Mouse (Mus musculus): ENCODE results near the gene Tcl1b5. TPM values are rescaled to one million over a fixed set of nuclear protein-coding genes. Genes with fewer than 3 reads are reported as not detected.
A peak's percentile ranks its signal among the peaks of the same experiment; 100 is the strongest.
"Not testable (repeated sequence)": the region's sequence is repeated elsewhere in the genome, so short reads cannot be mapped to it uniquely, and the experiment has no call there.

The Tcl1b5 gene
- total RNA-seq (2021) = not detected
- polyA plus RNA-seq (2012; rRNA removed) = not detected in 2 replicates
- long read RNA-seq = 0 reads

DNA sequence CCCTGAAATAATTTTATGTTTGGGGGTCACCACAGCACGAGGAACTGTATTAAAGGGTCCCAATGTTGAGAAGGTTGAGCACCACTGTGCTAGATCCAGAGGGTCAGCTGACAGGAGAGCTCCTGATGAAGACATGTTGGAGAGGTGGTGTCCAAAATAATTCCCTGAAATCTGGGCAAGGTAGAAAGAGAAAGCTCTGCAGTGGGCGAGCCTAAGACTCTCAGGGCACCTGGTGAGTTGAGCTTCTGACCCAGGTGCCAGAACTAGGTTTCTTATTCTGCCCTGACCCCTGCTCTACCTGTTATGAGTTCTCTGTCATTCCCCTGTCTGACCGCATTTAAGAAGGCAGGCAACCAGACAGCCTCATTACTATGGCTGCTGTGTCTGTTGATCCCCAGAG, at the start of gene Tcl1b5:
Gene Tcl1b5, plus strand, starts transcription at position 301 of the 400 bp plus-strand sequence.
- not testable (repeated sequence) for DNase-seq

DNA sequence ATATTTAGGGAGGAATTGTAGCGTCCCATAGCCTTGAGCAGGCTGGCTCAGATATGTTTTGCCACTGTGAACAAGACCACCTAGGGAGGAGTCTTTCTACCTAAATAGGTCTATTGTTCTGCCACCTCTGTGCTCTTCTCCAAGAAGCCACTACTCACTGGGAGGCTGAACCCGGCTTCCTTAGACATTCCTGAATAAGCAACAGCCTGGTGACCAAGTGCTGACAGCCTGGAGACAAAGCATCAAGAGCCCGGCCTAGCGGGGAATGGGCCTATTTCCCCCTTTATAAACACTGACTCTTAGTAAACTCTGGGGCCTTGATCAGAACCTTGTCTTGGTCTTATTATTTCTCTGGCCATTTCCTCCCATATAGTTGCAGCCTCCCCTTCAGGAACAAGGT, 49.6 kb upstream of the Tcl1b5 start:
- DNase-seq = no peak

DNA sequence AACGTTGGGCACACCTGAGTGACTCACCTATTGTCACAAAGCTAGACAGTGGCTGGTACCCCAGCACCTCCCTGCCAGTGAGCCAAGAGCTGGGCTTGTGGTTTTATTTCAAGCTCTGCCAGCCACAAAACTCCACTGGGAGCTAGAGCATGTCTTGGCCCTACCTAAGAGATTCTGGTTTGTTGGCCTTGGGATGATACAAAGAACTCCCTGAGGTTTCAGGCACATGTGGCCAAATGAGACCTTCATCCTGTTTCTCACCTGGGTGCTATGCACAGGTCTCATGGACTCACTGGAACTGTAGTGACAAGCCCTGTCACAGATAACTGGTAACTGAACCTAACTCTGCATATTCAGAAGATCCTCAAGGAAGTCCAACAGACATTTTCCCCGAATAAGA, 48.5 kb upstream of the Tcl1b5 start:
- DNase-seq = no peak

DNA sequence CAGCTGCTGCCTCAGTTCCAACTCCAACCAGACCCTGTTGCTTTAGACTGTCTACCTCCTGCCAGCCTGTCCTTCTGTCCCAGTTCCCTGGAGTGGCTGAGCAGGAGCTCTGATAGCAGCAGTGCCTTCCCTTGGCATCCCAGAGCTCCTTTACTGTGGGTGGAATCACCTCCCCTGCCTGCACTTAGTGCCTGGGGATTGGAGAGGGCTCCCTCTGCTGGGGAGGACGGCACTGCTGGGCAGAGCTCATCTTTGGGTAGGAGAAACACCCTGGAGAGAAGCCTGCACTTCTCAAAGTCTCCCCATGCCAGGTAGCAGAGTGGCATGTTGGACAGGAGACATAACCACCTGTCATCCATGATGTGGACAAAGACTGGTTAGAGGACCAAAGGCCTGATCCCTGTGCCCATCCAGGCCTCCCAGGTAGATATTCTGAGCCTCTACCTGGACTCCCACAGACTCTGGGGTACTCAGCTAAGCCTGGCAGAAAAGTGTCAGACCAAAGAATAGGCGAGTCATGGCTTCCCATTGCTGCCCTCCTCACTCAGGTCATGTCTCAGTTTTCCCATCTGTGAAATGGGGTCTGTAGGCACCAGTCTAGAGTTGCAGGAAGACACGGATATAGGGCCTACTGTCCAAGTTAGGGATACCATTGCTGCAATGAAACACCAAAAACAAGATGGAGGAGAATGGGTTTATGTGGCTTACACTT, 46.5 kb upstream of the Tcl1b5 start:
- DNase-seq = not testable (repeated sequence)

DNA sequence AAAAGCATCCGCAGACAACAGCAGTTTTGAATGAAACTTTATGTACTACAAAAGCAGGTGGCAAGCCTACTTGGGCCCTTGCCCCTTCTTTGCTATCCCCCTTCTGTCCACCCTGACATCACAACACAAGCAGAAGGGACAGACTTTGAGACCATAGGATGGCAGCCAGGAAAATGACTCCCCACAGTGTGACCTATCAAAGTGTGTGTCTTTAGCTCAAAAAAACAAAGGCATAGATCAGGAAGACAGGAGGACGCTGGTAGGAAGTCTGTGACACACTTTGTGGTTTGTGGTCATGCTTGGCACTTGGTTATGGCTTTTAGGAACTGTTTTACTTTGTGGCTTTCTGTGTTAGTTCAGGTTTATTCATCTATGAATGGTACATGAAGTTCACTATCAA, 42.0 kb upstream of the Tcl1b5 start:
- DNase-seq = not testable (repeated sequence)

DNA sequence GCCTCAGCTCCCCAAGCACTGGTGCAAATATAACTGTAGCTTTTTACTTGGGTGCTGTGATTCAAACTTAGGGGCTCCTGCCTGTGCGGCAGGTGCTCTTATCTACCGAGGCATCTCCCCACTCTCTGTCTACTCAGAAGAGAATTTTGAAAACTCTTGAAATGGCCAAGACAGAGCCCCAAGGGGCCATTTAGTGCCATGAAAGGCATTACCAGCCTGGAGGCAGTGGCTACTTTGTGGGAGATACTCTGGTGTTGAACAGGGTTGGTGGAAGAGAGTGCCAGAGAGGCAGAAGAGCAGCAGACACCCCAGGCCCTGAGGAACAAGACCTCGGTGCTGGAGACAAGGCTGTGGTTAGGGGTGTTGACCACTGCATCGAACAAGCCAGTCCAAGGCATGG, 41.3 kb upstream of the Tcl1b5 start:
- DNase-seq = not testable (repeated sequence)

DNA sequence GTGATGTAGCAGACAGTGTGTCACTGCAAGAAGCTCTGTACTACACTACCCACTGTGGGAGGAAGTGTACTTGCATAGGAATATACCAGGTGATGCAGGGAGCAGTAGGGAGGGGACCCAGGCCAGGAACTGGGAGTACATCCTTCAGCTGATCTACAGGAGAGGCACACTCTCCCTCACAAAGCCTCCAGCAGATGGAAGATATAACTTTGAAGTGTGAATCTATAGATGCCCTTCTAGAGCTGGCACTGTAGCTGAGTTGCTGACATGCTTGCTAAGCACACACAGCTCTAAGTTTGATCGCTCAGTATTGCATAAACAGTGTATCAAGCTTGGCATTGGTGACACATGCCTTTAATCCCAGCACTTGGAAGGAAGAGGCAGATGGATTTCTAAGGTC, 38.4 kb upstream of the Tcl1b5 start:
- DNase-seq = peak; percentile 38

DNA sequence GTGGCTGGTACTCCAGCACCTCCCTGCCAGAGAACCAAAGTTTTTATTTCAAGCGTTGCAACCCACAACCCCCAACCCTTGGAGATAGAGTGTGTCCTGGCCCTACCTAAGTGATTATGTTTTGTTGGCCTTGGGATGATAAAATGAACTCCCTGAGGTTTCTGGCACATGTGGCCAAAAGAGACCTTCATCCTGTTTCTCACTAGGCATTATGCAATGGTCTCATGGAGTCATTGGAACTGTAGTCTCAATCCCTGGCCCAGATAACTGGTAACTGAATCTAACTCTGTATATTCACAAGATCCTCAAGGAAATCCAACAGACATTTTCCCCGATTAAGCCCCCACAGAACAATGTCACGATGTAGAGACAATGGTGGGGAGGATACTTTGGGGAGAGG, 33.0 kb upstream of the Tcl1b5 start:
- DNase-seq = peak; percentile 45

DNA sequence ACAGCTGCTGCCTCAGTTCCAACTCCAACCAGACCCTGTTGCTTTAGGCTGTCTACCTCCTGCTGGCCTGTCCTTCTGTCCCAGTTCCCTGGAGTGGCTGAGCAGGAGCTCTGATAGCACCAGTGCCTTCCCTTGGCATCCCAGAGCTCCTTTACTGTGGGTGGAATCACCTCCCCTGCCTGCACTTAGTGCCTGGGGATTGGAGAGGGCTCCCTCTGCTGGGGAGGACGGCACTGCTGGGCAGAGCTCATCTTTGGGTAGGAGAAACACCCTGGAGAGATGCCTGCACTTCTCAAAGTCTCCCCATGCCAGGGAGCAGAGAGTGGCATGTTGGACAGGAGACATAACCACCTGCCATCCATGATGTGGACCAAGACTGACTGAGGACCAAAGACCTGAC, 31.2 kb upstream of the Tcl1b5 start:
- DNase-seq = not testable (repeated sequence)

DNA sequence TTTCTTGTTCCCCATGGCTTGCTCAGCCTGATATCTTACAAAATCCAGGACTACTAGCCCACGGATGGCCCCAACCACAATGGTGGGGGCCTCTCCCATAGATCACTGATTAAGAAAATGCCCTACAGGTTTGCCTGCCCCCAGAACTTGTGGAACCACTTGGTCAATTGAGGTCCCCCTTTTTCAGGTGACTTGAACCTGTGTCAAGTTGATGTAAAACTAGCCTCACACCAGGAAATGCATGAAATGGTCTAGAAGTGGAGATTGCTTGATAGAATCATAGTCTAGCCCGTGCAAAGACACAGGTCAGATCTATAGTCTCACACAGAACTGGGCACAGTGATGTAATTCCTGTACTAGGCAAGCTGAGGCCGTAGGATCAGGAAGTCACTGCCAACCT, 30.4 kb upstream of the Tcl1b5 start, which contains the start of gene Tcl1b2:
Gene Tcl1b2, plus strand, starts transcription at position 301 of the 400 bp plus-strand sequence.
- DNase-seq = no peak

DNA sequence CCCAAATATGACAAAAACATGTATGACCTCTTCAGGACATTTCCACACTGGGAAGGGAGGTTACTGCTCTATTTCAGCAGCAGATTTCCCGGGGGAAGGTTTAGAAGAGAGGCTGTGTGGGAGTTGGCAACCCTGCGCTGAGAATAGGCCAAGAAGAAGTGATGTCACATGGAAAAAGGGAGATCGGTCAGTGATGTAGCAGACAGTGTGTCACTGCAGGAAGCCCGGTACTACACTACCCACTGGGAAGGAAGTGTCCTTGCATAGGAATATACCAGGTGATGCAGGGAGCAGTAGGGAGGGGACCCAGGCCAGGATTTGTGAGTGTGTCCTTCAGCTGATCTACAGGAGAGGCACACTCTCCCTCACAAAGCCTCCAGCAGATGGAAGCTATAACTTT, 20.9 kb upstream of the Tcl1b5 start:
- not testable (repeated sequence) for DNase-seq

DNA sequence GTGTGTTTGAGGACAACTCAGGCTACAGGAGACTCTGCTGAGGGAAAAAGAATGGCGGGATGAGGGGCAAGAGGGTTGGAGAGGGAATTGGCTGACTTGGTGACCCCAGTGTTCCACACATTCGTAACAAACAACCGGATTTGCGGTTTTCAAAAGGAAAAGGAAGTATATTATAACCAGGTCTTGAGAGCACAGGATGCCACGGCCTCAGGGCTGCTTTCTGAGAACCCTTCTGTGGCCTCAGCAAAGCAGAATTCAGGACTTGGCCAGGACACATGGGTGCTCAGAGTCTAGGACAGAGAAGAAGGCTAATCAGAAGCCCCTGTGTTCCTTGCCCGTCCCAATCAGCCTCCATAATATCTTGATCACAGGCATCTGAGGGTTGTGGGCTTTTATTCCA, 17.3 kb upstream of the Tcl1b5 start:
- DNase-seq = no peak

DNA sequence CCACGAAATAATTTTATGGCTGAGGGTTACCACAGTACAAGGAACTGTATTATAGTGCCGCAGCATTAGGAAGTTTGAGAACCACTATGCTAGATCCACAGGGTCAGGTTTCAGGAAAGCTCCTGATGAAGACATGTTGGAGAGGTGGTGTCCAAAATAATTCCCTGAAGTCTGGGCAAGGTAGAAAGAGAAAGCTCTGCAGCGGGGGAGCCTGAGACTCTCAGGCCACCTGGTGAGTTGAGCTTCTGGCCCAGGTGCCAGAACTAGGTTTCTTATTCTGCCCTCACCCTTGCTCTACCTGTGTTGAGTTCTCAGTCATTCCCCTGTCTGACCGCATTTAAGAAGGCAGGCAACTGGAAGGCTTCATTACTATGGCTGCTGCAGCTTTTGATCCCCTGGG, 16.8 kb upstream of the Tcl1b5 start, which contains the start of gene Tcl1b1:
Gene Tcl1b1, plus strand, starts transcription at position 301 of the 400 bp plus-strand sequence.
- DNase-seq = no peak

DNA sequence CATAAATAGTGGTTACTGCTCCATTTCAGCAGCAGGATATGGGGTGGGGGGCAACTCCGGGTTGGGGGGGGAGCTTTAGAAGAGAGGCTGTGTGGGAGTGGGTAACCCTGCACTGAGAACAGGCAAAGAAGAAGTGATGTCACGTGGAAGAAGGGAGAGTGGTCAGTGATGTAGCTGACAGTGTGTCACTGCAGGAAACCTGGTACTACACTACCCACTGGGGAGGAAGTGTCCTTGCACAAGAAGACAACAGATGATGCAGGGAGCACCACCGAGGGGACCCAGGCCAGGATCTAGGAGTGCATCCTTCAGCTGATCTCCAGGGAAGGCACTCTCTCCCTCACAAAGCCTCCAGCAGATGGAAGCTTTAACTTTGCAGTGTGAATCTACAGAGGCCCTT, 9.4 kb upstream of the Tcl1b5 start:
- DNase-seq = no peak

DNA sequence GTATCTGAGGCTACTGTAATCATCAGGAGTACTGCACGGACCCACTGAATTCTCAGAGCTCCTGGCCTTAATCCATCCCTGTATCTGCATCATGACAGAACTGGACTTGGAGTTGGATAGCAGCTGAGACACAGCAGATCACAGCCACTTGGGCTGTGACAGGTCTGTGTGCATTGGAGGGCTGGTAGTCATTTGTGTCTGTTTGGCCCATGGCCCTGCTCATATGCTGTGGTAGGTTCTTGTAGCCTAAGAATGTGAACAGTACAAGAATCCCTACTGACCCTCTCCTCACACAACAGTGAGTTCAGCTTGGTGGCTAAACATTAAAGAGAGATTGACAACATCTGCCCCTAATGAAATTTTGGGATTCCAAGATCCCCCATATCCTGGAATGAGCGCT, 2.8 kb upstream of the Tcl1b5 start:
- DNase-seq = no peak

DNA sequence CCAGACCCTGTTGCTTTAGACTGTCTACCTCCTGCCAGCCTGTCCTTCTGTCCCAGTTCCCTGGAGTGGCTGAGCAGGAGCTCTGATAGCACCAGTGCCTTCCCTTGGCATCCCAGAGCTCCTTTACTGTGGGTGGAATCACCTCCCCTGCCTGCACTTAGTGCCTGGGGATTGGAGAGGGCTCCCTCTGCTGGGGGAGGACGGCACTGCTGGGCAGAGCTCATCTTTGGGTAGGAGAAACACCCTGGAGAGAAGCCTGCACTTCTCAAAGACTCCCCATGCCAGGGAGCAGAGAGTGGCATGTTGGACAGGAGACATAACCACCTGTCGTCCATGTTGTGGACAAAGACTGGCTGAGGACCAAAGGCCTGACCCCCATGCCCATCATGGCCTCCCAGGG, 1.8 kb upstream of the Tcl1b5 start:
- peak; percentile 82 for DNase-seq

DNA sequence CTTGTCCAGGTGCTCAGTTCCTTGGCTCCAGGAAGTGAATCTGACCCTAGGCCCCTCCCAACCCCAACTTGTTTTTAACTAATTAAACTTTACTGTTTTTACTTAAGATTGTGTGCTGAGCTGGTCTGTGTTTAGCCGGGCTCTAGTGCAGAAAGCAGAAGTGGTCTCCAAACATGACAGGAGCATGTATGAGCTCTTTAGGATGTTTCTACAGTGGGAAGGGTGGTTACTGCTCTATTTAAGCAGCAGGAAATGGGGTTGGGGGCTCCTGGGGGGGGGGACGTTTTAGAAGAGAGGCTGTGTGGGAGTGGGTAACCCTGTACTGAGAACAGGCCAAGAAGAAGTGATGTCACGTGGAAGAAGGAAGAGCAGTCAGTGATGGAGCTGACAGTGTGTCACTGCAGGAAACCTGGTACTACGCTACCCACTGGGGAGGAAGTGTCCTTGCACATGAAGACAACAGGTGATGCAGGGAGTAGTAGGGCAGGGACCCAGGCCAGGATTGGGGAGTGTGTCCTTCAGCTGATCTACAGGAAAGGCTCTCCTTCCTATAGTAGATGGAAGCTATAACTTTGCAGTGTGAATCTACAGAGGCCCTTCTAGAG, 5.0 kb downstream of the Tcl1b5 start:
- DNase-seq = not testable (repeated sequence)

DNA sequence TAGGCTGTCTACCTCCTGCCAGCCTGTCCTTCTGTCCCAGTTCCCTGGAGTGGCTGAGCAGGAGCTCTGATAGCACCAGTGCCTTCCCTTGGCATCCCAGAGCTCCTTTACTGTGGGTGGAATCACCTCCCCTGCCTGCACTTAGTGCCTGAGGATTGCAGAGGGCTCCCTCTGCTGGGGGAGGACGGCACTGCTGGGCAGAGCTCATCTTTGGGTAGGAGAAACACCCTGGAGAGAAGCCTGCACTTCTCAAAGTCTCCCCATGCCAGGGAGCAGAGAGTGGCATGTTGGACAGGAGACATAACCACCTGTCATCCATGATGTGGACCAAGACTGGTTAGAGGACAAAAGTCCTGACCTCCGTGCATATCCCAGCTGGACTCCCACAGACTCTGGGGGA, 12.8 kb downstream of the Tcl1b5 start:
- peak; percentile 32 for DNase-seq

DNA sequence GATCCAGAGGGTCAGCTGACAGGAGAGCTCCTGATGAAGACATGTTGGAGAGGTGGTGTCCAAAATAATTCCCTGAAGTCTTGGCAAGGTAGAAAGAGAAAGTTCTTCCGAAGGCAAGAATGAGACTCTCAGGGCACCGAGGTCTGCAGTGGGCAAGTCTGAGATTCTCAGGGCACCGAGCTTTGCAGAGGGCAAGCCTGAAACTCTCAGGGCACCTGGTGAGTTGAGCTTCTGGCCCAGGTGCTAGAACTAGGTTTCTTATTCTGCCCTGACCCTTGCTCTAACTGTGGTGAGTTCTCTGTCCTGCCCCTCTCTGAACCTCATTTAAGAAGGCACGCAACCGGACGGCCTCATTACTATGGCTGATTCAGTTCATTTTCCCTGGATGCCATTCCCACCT, 14.6 kb downstream of the Tcl1b5 start, which contains the start of gene Tcl1b3:
Gene Tcl1b3, plus strand, starts transcription at position 301 of the 400 bp plus-strand sequence.
- not testable (repeated sequence) for DNase-seq

DNA sequence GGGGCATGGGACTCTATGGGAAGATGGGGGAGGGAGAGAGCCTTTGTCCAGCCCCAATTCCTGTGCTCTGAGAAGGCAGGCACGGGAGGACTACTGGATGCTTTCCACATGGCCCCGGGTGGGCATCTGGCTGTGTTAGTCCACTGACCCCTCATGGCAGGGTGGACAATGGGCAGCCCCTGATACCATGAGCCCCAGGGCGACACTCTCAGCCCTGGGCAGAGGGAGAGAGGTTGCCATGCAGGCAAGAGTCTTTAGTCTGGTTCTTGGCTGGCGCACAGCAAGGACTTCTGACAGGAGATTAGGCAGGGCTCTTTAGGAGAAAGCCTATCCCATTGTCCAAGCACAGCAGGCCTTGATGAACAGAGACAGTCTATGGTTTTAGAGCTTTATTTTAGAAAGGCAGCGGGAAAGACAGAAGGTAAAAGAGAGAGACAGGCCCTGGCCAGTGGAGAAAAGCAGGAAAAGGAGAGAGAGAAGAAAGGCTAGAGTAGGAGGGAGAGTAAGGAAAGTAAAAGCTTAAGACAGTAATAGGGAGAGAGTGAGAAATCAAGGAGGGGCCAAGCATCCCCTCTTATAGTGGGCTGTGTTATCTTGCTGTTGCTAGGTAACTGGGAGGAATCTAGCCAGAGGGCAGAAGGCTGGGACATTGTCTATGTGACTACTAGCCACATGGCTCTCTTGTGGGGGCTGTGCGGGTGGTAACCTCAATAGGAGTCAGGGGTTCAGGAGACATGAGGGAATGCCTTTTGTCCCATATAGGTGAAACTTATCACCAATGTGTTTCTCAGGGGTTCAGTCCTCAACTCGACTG, 23.7 kb downstream of the Tcl1b5 start:
- not testable (repeated sequence) for DNase-seq

DNA sequence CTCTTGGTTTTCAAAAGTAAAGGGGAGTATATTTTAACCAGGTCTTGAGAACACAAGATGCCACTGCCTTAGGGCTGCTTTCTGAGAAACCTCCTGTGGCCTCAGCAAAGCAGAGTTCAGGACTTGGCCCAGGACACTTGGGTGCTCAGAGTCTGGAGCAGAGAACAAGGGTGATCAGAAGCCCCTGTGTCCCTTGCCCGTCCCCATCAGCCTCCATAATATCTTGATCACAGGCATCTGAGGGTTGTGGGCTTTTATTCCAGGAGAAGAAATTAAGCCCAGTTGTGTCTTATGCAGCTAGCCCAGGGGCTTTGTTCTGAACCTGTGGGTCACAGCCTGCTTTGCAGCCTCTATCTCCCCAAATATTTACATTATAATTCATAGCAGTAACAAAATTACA, 25.5 kb downstream of the Tcl1b5 start, which contains the start of gene Tcl1b4:
Gene Tcl1b4, plus strand, starts transcription at position 301 of the 400 bp plus-strand sequence.
- DNase-seq = not testable (repeated sequence)

DNA sequence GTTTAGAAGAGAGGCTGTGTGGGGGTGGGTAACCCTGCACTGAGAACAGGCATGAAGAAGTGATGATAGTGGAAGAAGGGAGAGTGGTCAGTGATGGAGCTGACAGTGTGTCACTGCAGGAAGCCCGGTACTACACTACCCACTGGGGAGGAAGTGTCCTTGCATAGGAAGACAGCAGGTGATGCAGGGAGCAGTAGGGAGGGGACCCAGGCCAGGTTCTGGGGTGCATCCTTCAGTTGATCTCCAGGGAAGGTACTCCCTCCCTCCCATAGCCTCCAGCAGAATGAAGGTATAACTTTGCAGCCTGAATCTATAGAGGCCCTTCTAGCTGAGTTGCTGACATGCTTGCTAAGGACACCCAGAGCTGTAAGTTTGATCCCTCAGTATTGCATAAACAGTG, 30.9 kb downstream of the Tcl1b5 start:
- DNase-seq = no peak

DNA sequence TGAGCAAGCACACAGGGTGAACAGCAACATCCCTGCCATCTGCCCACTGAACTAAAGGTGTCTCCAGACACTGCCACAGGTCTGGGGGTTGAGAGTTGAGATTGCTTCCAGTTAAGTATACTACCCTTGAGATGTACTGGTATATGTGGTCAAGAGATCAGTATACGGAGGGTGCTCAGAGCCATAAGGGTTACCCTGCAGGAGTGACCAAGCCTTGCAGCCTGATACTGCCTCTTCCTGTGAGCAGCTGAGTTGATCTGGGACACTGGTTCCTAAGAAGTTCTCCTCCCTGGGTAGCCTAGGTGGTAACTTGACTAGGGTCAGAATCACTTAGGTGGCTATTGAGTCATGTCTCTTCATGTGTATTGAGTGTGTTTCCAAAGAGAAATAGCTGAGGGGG, 32.3 kb downstream of the Tcl1b5 start:
- no peak for DNase-seq

Measured in adrenal gland, adult 2 months (tissue).